Mouse (Mus musculus) mesoderm, embryonic 11.5 days (tissue): Measurements from ENCODE around the gene Emsy.

ENCODE experiments used
- DNase-seq: peaks from one replicate; pipeline ENCODE4 v3.0.0-alpha.2; 2012; ENCODE audit warnings: low read depth, low spot score

Emsy gene

GRCm38 (mm10) chr7:98656531-98657221, at the start of gene Emsy:
Emsy (minus strand) TSS chr7:98656783.
- peak; percentile 98 for DNase-seq

DNA sequence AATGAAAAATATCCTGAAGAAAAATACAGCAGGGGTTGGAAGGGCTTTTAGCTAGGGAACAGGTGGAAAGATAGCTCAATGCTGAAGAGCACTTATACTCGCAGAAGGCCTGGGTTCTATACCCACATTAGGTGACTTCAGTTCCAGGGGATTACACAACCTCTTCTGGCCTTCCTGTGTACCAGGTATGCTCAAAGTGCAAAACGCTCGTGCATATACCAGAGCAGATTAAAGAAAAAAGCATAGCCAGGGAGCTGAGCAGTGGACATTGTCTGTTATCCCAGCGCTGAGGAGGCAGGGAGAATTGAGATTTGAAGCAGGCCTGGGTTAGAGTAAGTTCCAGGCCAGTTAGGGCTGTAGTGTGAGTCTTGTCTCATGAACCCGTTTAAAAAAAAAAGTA, 47.7 kb upstream of the Emsy start:
- DNase-seq: no peak

DNA sequence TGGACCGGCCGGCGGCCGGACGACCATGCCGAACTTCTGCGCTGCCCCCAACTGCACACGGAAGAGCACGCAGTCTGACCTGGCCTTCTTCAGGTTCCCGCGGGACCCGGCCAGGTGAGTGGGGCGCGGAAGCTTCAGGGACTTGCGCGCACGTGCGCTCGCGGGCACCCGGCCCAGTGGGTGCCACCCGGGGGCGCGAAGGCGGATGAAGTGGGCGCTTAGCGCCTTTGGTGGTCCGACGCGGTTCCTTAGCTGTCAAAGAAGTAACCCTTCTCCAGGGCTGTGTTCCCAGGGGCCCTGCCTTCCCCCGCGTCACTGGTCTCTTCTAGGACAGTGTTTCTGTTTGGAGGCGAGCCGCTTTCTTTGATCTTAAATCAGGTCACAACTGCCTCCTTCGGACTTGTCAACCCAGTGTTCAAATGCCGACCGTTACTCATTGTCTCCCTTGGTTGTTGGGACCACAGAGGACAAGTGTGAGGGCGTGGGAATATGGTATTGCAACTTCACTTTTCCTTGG, 46.8 kb upstream of the Emsy start:
- peak; percentile 44 for DNase-seq

DNA sequence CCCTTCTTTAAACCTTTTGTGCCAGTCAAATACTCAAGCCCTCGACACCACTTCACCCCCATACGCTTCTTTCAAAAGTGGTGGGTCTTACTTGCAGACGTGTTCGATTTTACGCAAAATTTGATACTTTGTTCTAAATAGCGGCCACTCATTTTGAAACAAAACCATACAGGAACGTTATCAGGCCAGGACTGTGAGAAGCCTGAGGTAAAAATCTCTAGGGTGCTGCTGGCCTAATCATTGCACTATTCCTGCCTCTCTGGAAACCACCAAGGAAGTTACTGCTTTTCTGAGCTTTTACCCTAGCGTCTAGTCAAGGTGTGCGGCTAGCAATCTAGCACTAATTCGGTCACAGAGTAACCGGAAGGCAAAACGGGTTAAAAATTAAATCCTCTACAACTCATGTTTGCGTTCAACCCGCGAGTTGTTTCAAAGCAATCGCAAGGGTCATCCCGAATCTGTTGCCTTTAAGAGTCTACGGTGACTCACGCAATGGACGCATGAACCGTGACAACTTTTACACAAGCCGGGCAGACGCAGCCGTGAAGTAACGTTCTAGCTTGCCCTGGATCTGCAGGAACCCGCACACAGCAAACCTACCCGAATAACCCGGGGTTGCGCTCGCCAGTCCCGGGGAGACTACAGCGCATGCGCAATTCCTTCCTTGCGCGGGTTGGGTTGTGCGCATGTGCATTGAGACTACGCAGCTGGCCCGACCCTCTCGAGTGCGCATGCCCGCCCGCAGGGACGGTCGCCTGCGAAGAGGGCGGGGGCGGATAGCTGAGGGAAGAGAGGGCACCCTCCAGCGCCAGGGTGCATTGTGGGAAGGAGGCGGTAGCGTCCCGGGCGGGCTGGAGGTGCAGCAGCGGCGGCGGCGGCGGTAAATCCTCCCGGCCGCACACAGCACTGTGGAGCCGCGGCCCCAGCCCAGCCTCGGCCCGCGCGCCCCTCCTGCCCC, 46.0 kb upstream of the Emsy start, which contains the start of gene Thap12:
Gene Thap12 (plus strand): TSS at position 821 of the 958 bp plus-strand sequence.
- DNase-seq: peak; percentile 99

GRCm38 (mm10) chr7:98701771-98702170, 45.2 kb upstream of the Emsy start:
- DNase-seq: no peak

GRCm38 (mm10) chr7:98698590-98698989, 42.0 kb upstream of the Emsy start:
- DNase-seq: no peak

GRCm38 (mm10) chr7:98698041-98698440, 41.5 kb upstream of the Emsy start:
- DNase-seq: no peak

DNA sequence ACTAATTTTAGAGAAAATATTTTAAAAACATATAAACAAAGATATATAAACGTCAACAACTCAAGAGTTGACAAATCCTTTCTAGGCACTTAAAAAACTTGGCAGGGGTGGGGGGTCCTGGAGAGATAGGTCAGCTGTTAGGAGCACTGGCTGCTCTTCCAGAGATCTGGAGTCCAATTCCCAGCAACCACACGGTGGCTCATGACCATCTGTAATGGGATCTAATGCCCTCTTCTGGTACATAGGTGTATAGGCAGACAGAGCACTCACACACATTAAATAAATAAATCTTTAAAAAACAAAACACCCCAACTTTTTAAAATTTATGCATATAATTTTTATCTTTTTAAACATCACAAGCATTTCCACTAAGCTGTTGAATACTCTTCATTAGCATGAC, 40.9 kb upstream of the Emsy start:
- no peak for DNase-seq

DNA sequence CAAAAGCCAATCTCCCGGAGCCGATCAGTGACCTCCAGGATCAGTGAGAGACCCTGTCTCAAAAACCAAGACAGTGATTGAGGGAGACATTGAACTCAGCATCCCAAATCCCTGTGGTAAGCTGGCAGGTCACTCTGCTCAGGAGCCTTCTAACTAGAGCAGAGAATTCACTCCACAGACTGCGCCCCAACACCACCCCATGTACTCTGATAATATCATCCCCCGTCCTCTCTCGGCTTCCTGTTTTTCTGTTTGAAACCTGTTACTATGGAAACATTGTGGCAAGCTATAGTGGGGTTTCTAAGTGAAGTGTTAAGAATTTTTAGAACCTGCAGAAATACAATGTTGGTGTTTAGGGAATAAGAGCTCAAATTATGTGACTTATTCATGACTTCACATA, 37.5 kb upstream of the Emsy start:
- no peak for DNase-seq

DNA sequence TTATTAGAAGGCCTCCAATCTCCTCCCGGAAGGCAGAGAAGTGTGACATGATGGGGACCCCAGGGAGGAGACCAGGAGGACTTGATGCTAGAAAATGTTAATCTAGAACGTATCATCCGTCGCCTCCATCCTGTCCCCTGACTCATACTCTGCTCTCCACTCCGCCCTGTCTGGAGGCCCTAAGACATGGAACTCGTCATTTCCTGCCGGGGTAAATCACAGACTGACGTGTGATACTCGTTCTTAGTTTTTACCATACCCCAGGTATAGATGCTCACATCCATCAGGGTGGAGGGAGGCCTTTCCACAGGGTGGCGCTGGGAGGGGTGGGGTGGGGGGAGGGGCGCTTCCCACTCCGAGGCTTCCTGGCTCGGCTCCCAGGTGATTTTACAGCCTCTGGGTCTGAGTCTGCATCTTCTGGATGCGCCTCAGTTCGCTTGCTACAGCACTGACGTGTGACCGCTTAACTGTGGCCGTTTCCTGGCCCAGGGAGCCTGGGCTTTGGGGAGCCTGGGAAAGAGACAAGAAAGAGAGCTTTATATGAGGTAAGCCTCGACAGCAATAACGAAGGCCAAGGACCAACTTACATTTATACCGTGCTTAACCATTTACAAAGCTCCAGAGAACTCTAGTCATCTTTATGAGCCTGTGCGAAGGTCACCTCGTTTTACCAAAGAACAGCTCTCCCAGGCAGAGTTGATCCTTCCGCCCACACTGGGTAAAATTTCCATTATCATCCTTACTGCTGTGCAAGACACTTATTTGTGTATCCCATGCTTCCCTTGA, 36.4 kb upstream of the Emsy start:
- no peak for DNase-seq

DNA sequence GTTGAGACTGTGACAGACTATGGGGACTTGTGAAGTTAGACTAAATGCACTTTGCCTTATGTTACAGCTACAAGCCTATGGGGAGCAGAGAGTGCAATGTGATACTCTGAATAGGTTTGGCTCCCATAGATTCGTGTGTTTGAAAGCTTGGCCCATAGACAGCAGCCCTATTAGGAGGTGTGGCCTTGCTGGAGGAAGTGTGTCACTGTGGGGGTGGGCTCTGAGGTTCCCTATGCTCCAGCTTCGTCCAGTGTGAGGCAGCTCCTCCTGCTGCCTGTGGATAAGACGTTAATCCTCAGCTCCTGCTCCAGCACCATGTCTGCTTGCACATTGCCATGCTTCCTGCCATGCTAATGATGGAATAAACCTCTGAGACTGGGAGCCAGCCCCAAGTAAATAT, 34.2 kb upstream of the Emsy start:
- DNase-seq: no peak

GRCm38 (mm10) chr7:98690126-98690525, 33.5 kb upstream of the Emsy start:
- no peak for DNase-seq

- peak; percentile 65 for DNase-seq
These were observed 29.3 kb upstream of the Emsy start for GRCm38 (mm10) chr7:98685895-98686294.

- no peak for DNase-seq
These were observed 26.2 kb upstream of the Emsy start for GRCm38 (mm10) chr7:98682821-98683220.

DNA sequence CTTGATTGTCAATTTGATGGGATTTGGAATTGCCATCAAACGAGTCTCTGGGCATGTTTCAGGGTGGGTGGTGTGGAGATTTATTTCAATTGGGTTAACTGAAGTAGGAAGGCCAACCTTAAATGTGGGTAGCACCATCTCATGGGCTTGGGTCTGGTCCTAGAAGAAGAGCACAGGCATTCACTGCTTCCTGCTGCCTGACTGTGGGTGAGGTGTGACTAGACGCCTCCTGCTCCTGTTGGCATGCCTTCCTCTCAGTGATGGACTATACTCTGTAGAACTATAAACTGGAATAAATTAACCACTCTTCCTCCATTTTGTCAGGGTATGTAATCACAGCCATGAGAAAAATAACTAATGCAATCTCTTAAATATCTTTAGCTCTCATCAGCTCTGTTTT, 24.1 kb upstream of the Emsy start:
- no peak for DNase-seq

DNA sequence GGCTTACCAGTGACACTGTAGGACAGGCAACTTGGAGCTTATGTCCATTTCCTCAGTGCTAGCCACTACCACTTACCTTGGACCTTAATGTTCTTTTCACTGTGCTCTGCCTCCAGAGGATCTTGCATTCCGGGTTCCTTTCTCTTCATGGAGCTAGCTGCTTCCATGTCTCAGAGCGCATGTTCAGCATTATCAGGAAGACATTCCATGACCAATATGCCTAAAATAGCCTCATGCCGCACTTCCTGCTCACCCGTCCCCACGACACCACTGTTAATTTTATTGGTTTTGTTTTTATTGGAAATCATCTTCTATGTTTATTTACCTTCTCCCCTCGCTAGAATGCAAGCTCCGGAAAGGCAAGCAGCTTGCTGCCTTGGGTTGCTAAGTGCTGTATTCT, 21.9 kb upstream of the Emsy start:
- no peak for DNase-seq

DNA sequence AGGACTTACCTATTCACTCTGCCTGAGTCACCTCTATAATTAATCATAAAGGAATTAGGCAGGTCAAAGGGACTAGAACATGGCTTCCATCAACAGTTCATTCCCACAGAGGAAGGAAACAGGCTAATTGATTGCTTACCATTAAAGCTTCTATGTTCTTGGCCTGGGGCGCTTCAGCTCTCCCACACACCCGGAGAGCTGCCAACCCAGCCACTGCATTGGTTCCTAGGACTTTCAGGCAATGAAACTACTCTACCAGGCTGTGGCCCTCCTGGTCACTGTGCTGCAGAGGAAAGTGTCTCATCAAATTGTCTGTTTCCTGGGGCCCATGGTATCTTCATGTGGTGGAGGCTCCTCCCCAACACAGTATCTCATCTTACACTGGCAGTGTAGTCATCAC, 20.9 kb upstream of the Emsy start:
- no peak for DNase-seq

DNA sequence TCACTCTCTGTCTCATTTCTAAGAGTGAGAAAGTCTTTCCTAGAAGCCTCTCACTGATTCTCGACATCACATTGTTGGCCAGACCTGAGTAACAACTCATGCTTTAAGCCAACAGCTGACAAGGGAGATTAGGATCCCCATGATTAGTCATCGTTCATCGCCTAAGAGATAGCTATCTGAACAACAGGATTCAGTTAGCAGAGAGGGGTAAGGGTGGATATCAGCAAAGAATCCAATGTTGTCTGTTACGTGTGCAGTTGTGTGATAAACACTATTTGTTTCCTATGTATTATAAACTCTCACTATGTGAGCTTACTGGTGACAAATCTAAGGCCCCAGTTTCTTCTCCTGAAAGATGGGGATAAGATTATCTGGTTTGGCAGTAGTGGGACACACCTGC, 17.8 kb upstream of the Emsy start:
- no peak for DNase-seq

- peak; percentile 64 for DNase-seq
These were observed 15.8 kb upstream of the Emsy start for GRCm38 (mm10) chr7:98672241-98672955.

- DNase-seq: no peak
These were observed 14.8 kb upstream of the Emsy start for GRCm38 (mm10) chr7:98671416-98671815.

GRCm38 (mm10) chr7:98670831-98671230, 14.2 kb upstream of the Emsy start:
- DNase-seq: no peak
